Mouse (Mus musculus) CH12.LX (cell line): ENCODE results near the gene C1ra. TPM values are rescaled to one million over a fixed set of nuclear protein-coding genes. Genes with fewer than 3 reads are reported as not detected.

ENCODE experiments used
- DNase-seq: peaks from one replicate; pipeline ENCODE4 v3.0.0-alpha.2; 2013; ENCODE audit errors: extremely low read depth
- H3K27ac ChIP-seq: 2 replicates; pipeline ENCODE4 v1.5.1; 2012; ENCODE audit warnings: low read depth, mild to moderate bottlenecking, control low read depth, moderate library complexity; ENCODE audit not compliant: insufficient read depth
- H3K27me3 ChIP-seq: replicated peaks from 2 replicates; pipeline ENCODE3; 2012; ENCODE audit warnings: inconsistent platforms
- H3K36me3 ChIP-seq, 2 experiments: replicated peaks in 1 of 2; 2 replicates each; pipeline versions ENCODE3 to v1.6.1; 2012; ENCODE audit warnings: inconsistent platforms in 1 of 2, low read length in 1 of 2, mild to moderate bottlenecking in 1 of 2, mixed read lengths in 1 of 2, moderate library complexity in 1 of 2; ENCODE audit not compliant: control insufficient read depth in 1 of 2, insufficient read depth in 1 of 2
- H3K4me1 ChIP-seq, 2 experiments: 2 replicates each; pipeline ENCODE4 v1.6.1; 2012; ENCODE audit warnings: inconsistent platforms in 1 of 2, moderate library complexity in 1 of 2; ENCODE audit not compliant: insufficient read depth in 2 of 2, control insufficient read depth in 1 of 2
- H3K4me2 ChIP-seq: 2 replicates; pipeline ENCODE4 v1.6.1; 2012; ENCODE audit warnings: low read depth, mild to moderate bottlenecking, control low read depth; ENCODE audit not compliant: poor library complexity, insufficient read depth, severe bottlenecking
- H3K4me3 ChIP-seq, 3 experiments: fragments of 150-350 bp in 1 of 3; sonication (generic) in 1 of 3; replicated peaks in 1 of 3; 2 replicates each; pipeline versions ENCODE3 to v1.5.1; 2011 to 2012; ENCODE audit warnings: low read depth in 2 of 3, low read length in 2 of 3, mild to moderate bottlenecking in 2 of 3, moderate library complexity in 2 of 3, control low read depth in 1 of 3, improper control_type of control experiment in 1 of 3, inconsistent platforms in 1 of 3, mixed read lengths in 1 of 3; ENCODE audit not compliant: poor library complexity in 1 of 3
- H3K79me2 ChIP-seq: replicated peaks from 2 replicates; pipeline ENCODE4 v1.6.1; 2012; ENCODE audit warnings: mild to moderate bottlenecking, moderate library complexity; ENCODE audit not compliant: control insufficient read depth, poor library complexity, insufficient read depth, severe bottlenecking; ENCODE audit errors: extremely low read depth
- H3K9ac ChIP-seq: 2 replicates; pipeline ENCODE4 v1.6.1; 2012; ENCODE audit warnings: low read depth, mild to moderate bottlenecking, control low read depth, moderate library complexity; ENCODE audit not compliant: insufficient read depth
- H3K9me3 ChIP-seq: replicated peaks from 2 replicates; pipeline ENCODE3; 2012; ENCODE audit warnings: low read length, inconsistent platforms, mixed read lengths
- BHLHE40 ChIP-seq: IDR thresholded peaks from 2 replicates; pipeline ENCODE4 v1.6.1; 2011; ENCODE audit warnings: mild to moderate bottlenecking, low read depth, low read length, improper control_type of control experiment
- CHD1 ChIP-seq: IDR thresholded peaks from 2 replicates; pipeline ENCODE4 v1.6.1; 2012; ENCODE audit warnings: low read depth, low read length, improper control_type of control experiment, inconsistent platforms
- CHD2 ChIP-seq: IDR thresholded peaks from 2 replicates; pipeline ENCODE4 v1.6.1; 2011; ENCODE audit warnings: low read length, improper control_type of control experiment
- CTCF ChIP-seq, 2 experiments: IDR thresholded peaks in 1 of 2; conservative IDR thresholded peaks in 1 of 2; 2 replicates each; pipeline ENCODE4 v1.5.1; 2011 to 2012; ENCODE audit warnings: low read depth in 2 of 2, low read length in 2 of 2, improper control_type of control experiment in 1 of 2, inconsistent platforms in 1 of 2, mild to moderate bottlenecking in 1 of 2, moderate library complexity in 1 of 2
- E2F4 ChIP-seq: IDR thresholded peaks from 2 replicates; pipeline ENCODE4 v1.6.1; 2011; ENCODE audit warnings: low read depth, low read length, improper control_type of control experiment; ENCODE audit not compliant: insufficient replicate concordance
- ELF1 ChIP-seq: IDR thresholded peaks from 2 replicates; pipeline ENCODE4 v1.6.1; 2014; ENCODE audit warnings: low read depth, mild to moderate bottlenecking, inconsistent platforms, low read length, improper control_type of control experiment
- EP300 ChIP-seq: IDR thresholded peaks from 2 replicates; pipeline ENCODE4 v1.6.1; 2011; ENCODE audit warnings: low read length, improper control_type of control experiment
- ETS1 ChIP-seq: conservative IDR thresholded peaks from 2 replicates; pipeline ENCODE4 v1.6.1; 2012; ENCODE audit warnings: low read depth, mild to moderate bottlenecking, inconsistent platforms, low read length, improper control_type of control experiment, moderate library complexity
- GABPA ChIP-seq: IDR thresholded peaks from 2 replicates; pipeline ENCODE4 v1.6.1; 2012; ENCODE audit warnings: low read depth, low read length, improper control_type of control experiment, inconsistent platforms; ENCODE audit not compliant: insufficient replicate concordance
- HCFC1 ChIP-seq: IDR thresholded peaks from 2 replicates; pipeline ENCODE4 v1.6.1; 2012; ENCODE audit warnings: low read depth, mild to moderate bottlenecking, inconsistent platforms, low read length, improper control_type of control experiment
- IRF4 ChIP-seq: IDR thresholded peaks from 2 replicates; pipeline ENCODE4 v1.6.1; 2014; ENCODE audit warnings: low read depth, mild to moderate bottlenecking, inconsistent platforms, low read length, improper control_type of control experiment
- KAT2A ChIP-seq: IDR thresholded peaks from 2 replicates; pipeline ENCODE4 v1.6.1; 2012; ENCODE audit warnings: low read length, improper control_type of control experiment, inconsistent platforms; ENCODE audit not compliant: insufficient replicate concordance
- MAFK ChIP-seq: IDR thresholded peaks from 2 replicates; pipeline ENCODE4 v1.6.1; 2011; ENCODE audit warnings: low read length, improper control_type of control experiment; ENCODE audit not compliant: insufficient replicate concordance
- MAX ChIP-seq: IDR thresholded peaks from 2 replicates; pipeline ENCODE4 v1.6.1; 2011; ENCODE audit warnings: low read length, improper control_type of control experiment
- MAZ ChIP-seq: IDR thresholded peaks from 2 replicates; pipeline ENCODE4 v1.6.1; 2012; ENCODE audit warnings: low read depth, mild to moderate bottlenecking, inconsistent platforms, low read length, improper control_type of control experiment, moderate library complexity
- MXI1 ChIP-seq: IDR thresholded peaks from 2 replicates; pipeline ENCODE4 v1.6.1; 2011; ENCODE audit warnings: mild to moderate bottlenecking, low read depth, low read length, improper control_type of control experiment
- MYC ChIP-seq: IDR thresholded peaks from 2 replicates; pipeline ENCODE4 v1.6.1; 2011; ENCODE audit warnings: low read depth, mild to moderate bottlenecking, improper control_type of control experiment, low read length
- NELFE ChIP-seq: IDR thresholded peaks from 2 replicates; pipeline ENCODE4 v1.6.1; 2011; ENCODE audit warnings: low read depth, low read length, improper control_type of control experiment
- POLR2A ChIP-seq: IDR thresholded peaks from 2 replicates; pipeline ENCODE4 v1.6.1; 2011; ENCODE audit warnings: low read depth, mild to moderate bottlenecking, improper control_type of control experiment, low read length
- POLR2AphosphoS2 ChIP-seq: IDR thresholded peaks from 2 replicates; pipeline ENCODE4 v1.6.1; 2011; ENCODE audit warnings: low read depth, low read length, improper control_type of control experiment
- RAD21 ChIP-seq: IDR thresholded peaks from 2 replicates; pipeline ENCODE4 v1.6.1; 2011; ENCODE audit warnings: low read depth, mild to moderate bottlenecking, low read length, improper control_type of control experiment, moderate library complexity
- SIN3A ChIP-seq: IDR thresholded peaks from 2 replicates; pipeline ENCODE4 v1.6.1; 2012; ENCODE audit warnings: low read length, improper control_type of control experiment, inconsistent platforms
- SMC3 ChIP-seq: IDR thresholded peaks from 2 replicates; pipeline ENCODE4 v1.6.1; 2011; ENCODE audit warnings: low read depth, low read length, improper control_type of control experiment
- TBP ChIP-seq: conservative IDR thresholded peaks from 2 replicates; pipeline ENCODE4 v1.6.1; 2011; ENCODE audit warnings: low read depth, low read length, improper control_type of control experiment
- TCF12 ChIP-seq: IDR thresholded peaks from 2 replicates; pipeline ENCODE4 v1.6.1; 2014; ENCODE audit warnings: low read depth, mild to moderate bottlenecking, inconsistent platforms, low read length, improper control_type of control experiment
- USF1 ChIP-seq: IDR thresholded peaks from 2 replicates; pipeline ENCODE4 v1.6.1; 2014; ENCODE audit warnings: low read depth, mild to moderate bottlenecking, inconsistent platforms, low read length, improper control_type of control experiment
- USF2 ChIP-seq: conservative IDR thresholded peaks from 2 replicates; pipeline ENCODE4 v1.6.1; 2011; ENCODE audit warnings: low read depth, low read length, improper control_type of control experiment
- ZC3H11A ChIP-seq: IDR thresholded peaks from 2 replicates; pipeline ENCODE4 v1.6.1; 2012; ENCODE audit warnings: low read depth, mild to moderate bottlenecking, inconsistent platforms, low read length, improper control_type of control experiment
- ZKSCAN1 ChIP-seq: IDR thresholded peaks from 2 replicates; pipeline ENCODE4 v1.6.1; 2012; ENCODE audit warnings: low read depth, inconsistent platforms, low read length, improper control_type of control experiment, borderline replicate concordance
- ZNF384 ChIP-seq: IDR thresholded peaks from 2 replicates; pipeline ENCODE4 v1.6.1; 2012; ENCODE audit warnings: low read depth, low read length, improper control_type of control experiment, inconsistent platforms
- dilution Hi-C: fragments of 300-500 bp; cut with MboI; formaldehyde crosslinking; loops from 2 replicates; pipeline ENCODE4 v1.14.3; 2020; ENCODE audit warnings: low sequenced_read_pairs; ENCODE audit not compliant: extremely low pct_unique_long_range_greater_than_20kb, extremely low pct_ligation_motif_present
- in situ Hi-C: fragments of 300-500 bp; cut with MboI; formaldehyde crosslinking; loops from 3 replicates; pipeline ENCODE4 v1.14.3; 2019; ENCODE audit warnings: low sequenced_read_pairs, low pct_ligation_motif_present, low pct_unique_long_range_greater_than_20kb, mixed read lengths
- polyA plus RNA-seq: library from polyadenylated mRNA; unstranded; fragments of >175 nt; gene quantifications from 2 replicates; pipeline ENCODE4 v1.2.1, GENCODE M21; 2012; ENCODE audit warnings: low read depth; ENCODE audit not compliant: insufficient read length
- total RNA-seq, 2 experiments: library from RNA; depleted of rRNA; stranded (reverse); fragments of 300-350 nt in 1 of 2; fragments of >200 nt in 1 of 2; gene quantifications; 2 replicates each; pipeline ENCODE4 v1.2.3; 2012 to 2014

The C1ra gene
- total and polyA plus RNA-seq, 3 experiments: 8.4 to 21.9 (median 19.8) TPM

DNA sequence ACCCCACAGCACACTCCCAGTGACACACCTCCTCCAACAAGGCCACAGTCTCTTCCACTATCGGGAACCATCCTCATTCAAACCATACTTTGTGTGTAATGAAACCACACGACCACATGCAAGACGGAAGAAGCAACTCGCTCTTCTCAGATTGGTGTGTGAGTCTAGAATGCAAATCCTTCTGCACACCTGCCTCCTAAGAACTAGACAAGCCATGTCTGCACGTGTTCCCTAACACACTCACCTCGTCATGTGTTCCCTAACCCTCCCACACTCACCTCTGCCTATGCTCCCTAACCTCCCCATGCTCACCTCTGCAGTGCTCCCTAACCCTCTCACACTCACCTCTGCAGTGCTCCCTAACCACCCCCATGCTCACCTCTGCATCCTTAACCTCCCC is 20.8 kb upstream of the C1ra start:
- TF ChIP-seq TBP (no peak), TCF12 (no peak; the same call in 1 of the 2 replicates), MAX (peak; percentile 87; the same call in 1 of the 2 replicates), BHLHE40 (peak; percentile 80), MYC (peak; percentile 74; the same call in 1 of the 2 replicates)
- dilution Hi-C loops: no loop called here

DNA sequence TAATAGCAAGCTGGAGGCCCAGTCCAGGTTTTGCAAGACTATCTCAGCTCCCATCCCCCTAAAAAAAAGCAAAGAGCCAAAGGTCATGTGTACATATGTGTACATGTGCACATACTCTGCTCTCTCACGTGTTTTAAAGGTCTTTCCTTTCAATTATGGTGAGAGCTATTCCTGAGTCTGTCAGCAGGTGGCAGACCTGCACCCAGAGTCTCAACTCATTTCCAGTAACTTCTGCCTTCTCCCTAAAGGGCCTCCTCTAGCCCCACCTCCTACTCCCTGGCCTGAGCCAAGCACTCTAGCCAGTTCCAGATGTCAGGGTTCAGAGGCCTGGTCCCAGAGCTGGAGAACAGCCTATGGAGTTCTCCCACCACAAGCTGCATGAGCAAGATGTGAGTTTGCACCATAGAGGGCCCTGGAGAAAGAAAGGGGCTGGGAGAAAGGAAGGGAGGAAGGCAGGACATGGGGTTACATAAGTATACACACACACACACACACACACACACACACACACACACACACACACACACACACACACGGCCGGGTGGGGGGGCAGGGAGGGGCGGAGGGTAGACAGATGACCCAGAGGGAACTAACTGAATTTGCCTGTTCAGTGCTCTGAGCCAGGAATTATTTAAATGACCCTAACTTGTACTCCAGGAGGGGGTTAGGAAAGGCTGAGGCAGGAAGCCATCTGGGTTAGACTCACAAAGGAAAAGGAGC is 19.2 kb upstream of the C1ra start, which contains the start of gene C1rl:
C1rl (plus strand) TSS at position 272 of the 720 bp plus-strand sequence.
- no peak within 1 kb of the TSS for H3K9ac ChIP-seq
- H3K4me1 ChIP-seq: peaks cover 5 to 34% of the 10 kb centered on the region in 2 experiments
- in situ Hi-C loops (no loop called here), dilution Hi-C loops (no loop called here)
- H3K79me2 ChIP-seq: no peaks in the 10 kb centered on the region
- TF ChIP-seq IRF4 (0 out of 2 replicates have a peak, but pooled peaks have one; percentile 39), TCF12 (0 out of 2 replicates have a peak, but pooled peaks have one; percentile 15), CHD1 (no peak), ELF1 (no peak), MXI1 (no peak), POLR2AphosphoS2 (no peak), GABPA (no peak), CTCF (conservative IDR thresholded peaks at IDR 0.05 in 1 of 2, IDR thresholded peaks at IDR 0.05 in 1 of 2; ENCODE audit: low read depth in 2 of 2, low read length in 2 of 2) (peak; percentile 72 to 91), MAX (peak; percentile 79), BHLHE40 (peak; percentile 98), USF1 (0 out of 2 replicates have a peak, but pooled peaks have one; percentile 3), NELFE (no peak), USF2 (no peak), MAFK (no peak), SIN3A (no peak), RAD21 (peak; percentile 71), TBP (no peak), CHD2 (no peak), POLR2A (0 out of 2 replicates have a peak, but pooled peaks have one; percentile 17), ZKSCAN1 (no peak), SMC3 (peak; percentile 85), ETS1 (0 out of 2 replicates have a peak, but pooled peaks have one; percentile 12), HCFC1 (no peak; the same call in 1 of the 2 replicates), ZNF384 (no peak), E2F4 (no peak), ZC3H11A (no peak), MAZ (peak; percentile 54; the same call in 1 of the 2 replicates), KAT2A (no peak), MYC (peak; percentile 93), EP300 (no peak)
- peaks cover 5% of the 10 kb centered on the region for H3K9me3 ChIP-seq
- peak; percentile 89 for DNase-seq
- H3K27me3 ChIP-seq: no peaks in the 10 kb centered on the region
- H3K4me3 ChIP-seq: peak within 1 kb of the TSS in 1 of 3 experiments; percentile 30
- H3K27ac ChIP-seq: no peak within 1 kb of the TSS
- H3K36me3 ChIP-seq: no peaks in the 10 kb centered on the region
- H3K4me2 ChIP-seq: no peak within 1 kb of the TSS

More for the DNA sequence above, 20.8 kb upstream of the C1ra start:
- peaks cover 5 to 25% of the 10 kb centered on the region in 2 experiments for H3K4me1 ChIP-seq
- H3K27me3 ChIP-seq: no peaks in the 10 kb centered on the region
- H3K9ac ChIP-seq: no peak overlapping the region
- in situ Hi-C loops: no loop called here
- peak; percentile 41 for DNase-seq
- H3K4me3 ChIP-seq: no peak overlapping the region
- no peak overlapping the region for H3K4me2 ChIP-seq
- H3K79me2 ChIP-seq: no peaks in the 10 kb centered on the region
- peaks cover 10% of the 10 kb centered on the region for H3K9me3 ChIP-seq
- H3K36me3 ChIP-seq: no peaks in the 10 kb centered on the region
- no peak overlapping the region for H3K27ac ChIP-seq
